Mouse (Mus musculus): Measurements from ENCODE around the gene Nxf7. TPM values are rescaled to one million over a fixed set of nuclear protein-coding genes. Genes with fewer than 3 reads are reported as not detected.
"Not testable (repeated sequence)": the region's sequence is repeated elsewhere in the genome, so short reads cannot be mapped to it uniquely, and the experiment has no call there.

The Nxf7 gene
- not detected for total RNA-seq (2021)
- long read RNA-seq: 0 reads

- no peak for DNase-seq (ENCODE audit: low spot score in 2 of 2)
These were observed at the start of gene Nxf7 for GRCm38 (mm10) chrX:135598677-135599076. Nxf7 (minus strand) TSS chrX:135598777.

- DNase-seq (ENCODE audit: low spot score in 2 of 2): no peak
These were observed 29.0 kb upstream of the Nxf7 start, which contains the start of gene Prame for GRCm38 (mm10) chrX:135627605-135628004. Prame (minus strand) TSS chrX:135627705.

GRCm38 (mm10) chrX:135601298-135602029, 2.9 kb upstream of the Nxf7 start:
- DNase-seq (ENCODE audit: low spot score in 2 of 2): peak; percentile 23 to 37

GRCm38 (mm10) chrX:135598096-135598495, 481 bp downstream of the Nxf7 start:
- DNase-seq (ENCODE audit: low spot score in 2 of 2): no peak

GRCm38 (mm10) chrX:135576412-135576811, 22.2 kb downstream of the Nxf7 start:
- DNase-seq (ENCODE audit: low spot score in 2 of 2): no peak

GRCm38 (mm10) chrX:135574958-135575628, 23.5 kb downstream of the Nxf7 start:
- not testable (repeated sequence) for DNase-seq (ENCODE audit: low spot score in 2 of 2)

- not testable (repeated sequence) for DNase-seq (ENCODE audit: low spot score in 2 of 2)
These were observed 24.2 kb downstream of the Nxf7 start for GRCm38 (mm10) chrX:135574261-135574957.

GRCm38 (mm10) chrX:135569467-135569866, 29.1 kb downstream of the Nxf7 start:
- peak; percentile 67 to 68 for DNase-seq (ENCODE audit: low spot score in 2 of 2)

- DNase-seq (ENCODE audit: low spot score in 2 of 2): not testable (repeated sequence)
These were observed 33.6 kb downstream of the Nxf7 start for GRCm38 (mm10) chrX:135564934-135565333.

GRCm38 (mm10) chrX:135562841-135563240, 35.7 kb downstream of the Nxf7 start:
- no peak for DNase-seq (ENCODE audit: low spot score in 2 of 2)

- not testable (repeated sequence) for DNase-seq (ENCODE audit: low spot score in 2 of 2)
These were observed 36.9 kb downstream of the Nxf7 start for GRCm38 (mm10) chrX:135561693-135562092.

GRCm38 (mm10) chrX:135560933-135561332, 37.6 kb downstream of the Nxf7 start:
- peak; percentile 15 to 39 for DNase-seq (ENCODE audit: low spot score in 2 of 2)

- peak; percentile 30 to 51 for DNase-seq (ENCODE audit: low spot score in 2 of 2)
These were observed 38.9 kb downstream of the Nxf7 start for GRCm38 (mm10) chrX:135559665-135560064.

Other genes with a start within 250 kb of the Nxf7 start
- gene Gm5128, start 225.5 kb downstream of the Nxf7 start, total RNA-seq (2021): not detected
- gene Gm7903, start 164.9 kb downstream of the Nxf7 start, total RNA-seq (2021): under 1 TPM in 1 of 2 experiments, not detected in 1; 0.11 TPM
- not detected for gene AV320801, start 104.2 kb downstream of the Nxf7 start, total RNA-seq (2021)
- not detected for gene Prame, start 28.9 kb upstream of the Nxf7 start, total RNA-seq (2021)
- not detected for gene Tcp11x2, start 95.0 kb upstream of the Nxf7 start, total RNA-seq (2021)
- not detected for gene Tmsb15a, start 126.5 kb upstream of the Nxf7 start, total RNA-seq (2021)
- 10 to 100 TPM; 29.8 to 32.9 TPM for gene Armcx5, start 144.0 kb upstream of the Nxf7 start, total RNA-seq (2021)
- 100 to 1,000 TPM; 326 to 346 TPM for gene Gprasp1, start 144.0 kb upstream of the Nxf7 start, total RNA-seq (2021)
- 10 to 100 TPM; 78.0 to 78.1 TPM for gene Bhlhb9, start 198.8 kb upstream of the Nxf7 start, total RNA-seq (2021)
- 100 to 1,000 TPM; 151 to 199 TPM for gene Gprasp2, start 240.3 kb upstream of the Nxf7 start, total RNA-seq (2021)

Measured in layer of hippocampus, postnatal 10 days (tissue).